17 mouse cellular contexts compared by ENCODE assay signal in genomic region chr9:30949971-30950370, GRCm38 (mm10). TPM values are rescaled to one million over a fixed set of nuclear protein-coding genes. Genes with fewer than 3 reads are reported as not detected.
DNase-seq lines count a peak whose midpoint lies in the region; ATAC-seq and TF ChIP-seq lines count a peak whose summit lies in the region.
"Had no signal": no experiment of that assay in that cellular context is flagged by ENCODE, and none has a peak within 500 bp of the region (broad histone marks: within the 10 kb centered on the region; RNA-seq: fewer than 3 reads in every experiment).

No protein-coding gene starts in this region.

- H3K27me3 ChIP-seq in cerebellum, adult 2 months (ENCODE audit: control insufficient read depth, insufficient read depth, low read length), result no peaks in the 10 kb centered on the region
- peaks cover 2% of the 10 kb centered on the region for H3K27me3 ChIP-seq in hindbrain, embryonic 14.5 days (ENCODE audit: control insufficient read depth, insufficient read depth, low read length)
- H3K27me3 ChIP-seq in hindbrain, embryonic 12.5 days, result peaks cover 18% of the 10 kb centered on the region
- H3K27me3 ChIP-seq in lung, embryonic 16.5 days (ENCODE audit: control insufficient read depth, insufficient read depth, low read depth, low read length), result peaks cover 13% of the 10 kb centered on the region
- peaks cover 8% of the 10 kb centered on the region; the same call in 1 of the 2 replicates for H3K27me3 ChIP-seq in lung, postnatal 0 days (replicated peaks; ENCODE audit: insufficient read depth, low read length)
- peaks cover 7% of the 10 kb centered on the region; the same call in 1 of the 2 replicates for H3K27me3 ChIP-seq in intestine, embryonic 16.5 days (replicated peaks; ENCODE audit: control insufficient read depth, insufficient read depth, low read length)

- no peak for TF ChIP-seq CTCF in cerebellum, adult 2 months (IDR thresholded peaks at IDR 0.05; ENCODE audit: borderline replicate concordance, insufficient read depth, low read depth, low read length)
- no peak for TF ChIP-seq CTCF in lung, postnatal 0 days (IDR thresholded peaks at IDR 0.05)

- no peaks in the 10 kb centered on the region for H3K9me3 ChIP-seq in hindbrain, embryonic 14.5 days (ENCODE audit: control insufficient read depth, low read length)
- H3K9me3 ChIP-seq in hindbrain, embryonic 12.5 days (replicated peaks), result no peaks in the 10 kb centered on the region
- H3K9me3 ChIP-seq in lung, embryonic 16.5 days (ENCODE audit: control insufficient read depth, low read length), result no peaks in the 10 kb centered on the region
- H3K9me3 ChIP-seq in lung, postnatal 0 days (ENCODE audit: low read length), result no peaks in the 10 kb centered on the region
- no peaks in the 10 kb centered on the region for H3K9me3 ChIP-seq in intestine, embryonic 16.5 days (ENCODE audit: control insufficient read depth, low read length)
- H3K9me3 ChIP-seq: embryonic facial prominence, embryonic 15.5 days; forebrain, embryonic 13.5 days; liver, embryonic 12.5 days; midbrain, embryonic 10.5 days; neural tube, embryonic 13.5 days had no signal

- no peak; the same call in 1 of the 2 replicates for TF ChIP-seq EP300 in lung, postnatal 0 days (IDR thresholded peaks at IDR 0.05)

- no peak overlapping the region for H3K4me2 ChIP-seq in hindbrain, embryonic 14.5 days (replicated peaks)
- H3K4me2 ChIP-seq in hindbrain, embryonic 12.5 days (replicated peaks), result no peak overlapping the region
- H3K4me2 ChIP-seq in lung, embryonic 16.5 days (ENCODE audit: low read depth, low read length), result no peak overlapping the region
- H3K4me2 ChIP-seq in lung, postnatal 0 days (replicated peaks; ENCODE audit: low read depth, low read length), result no peak overlapping the region
- no peak overlapping the region for H3K4me2 ChIP-seq in intestine, embryonic 16.5 days (ENCODE audit: low read depth, low read length)
- H3K4me2 ChIP-seq: embryonic facial prominence, embryonic 15.5 days; forebrain, embryonic 13.5 days; liver, embryonic 12.5 days; neural tube, embryonic 13.5 days had no signal

- peak; percentile 8; the same call in 1 of the 2 replicates for ATAC-seq in hindbrain, embryonic 14.5 days (ENCODE audit: low FRiP score)
- ATAC-seq in hindbrain, embryonic 12.5 days (ENCODE audit: low FRiP score), result no peak
- no peak for ATAC-seq in lung, embryonic 16.5 days (ENCODE audit: low read depth)
- ATAC-seq in lung, postnatal 0 days, result no peak
- no peak for ATAC-seq in intestine, embryonic 16.5 days
- ATAC-seq: forebrain, embryonic 13.5 days; liver, embryonic 12.5 days had no signal

- no peaks in the 10 kb centered on the region for H3K36me3 ChIP-seq in hindbrain, embryonic 14.5 days (replicated peaks; ENCODE audit: control insufficient read depth, insufficient read depth)
- no peaks in the 10 kb centered on the region for H3K36me3 ChIP-seq in hindbrain, embryonic 12.5 days
- H3K36me3 ChIP-seq in lung, embryonic 16.5 days (ENCODE audit: control insufficient read depth, insufficient read depth, low read length), result no peaks in the 10 kb centered on the region
- no peaks in the 10 kb centered on the region for H3K36me3 ChIP-seq in lung, postnatal 0 days (ENCODE audit: insufficient read depth, low read length)
- no peaks in the 10 kb centered on the region for H3K36me3 ChIP-seq in intestine, embryonic 16.5 days (ENCODE audit: control insufficient read depth, insufficient read depth, low read length)
- H3K36me3 ChIP-seq: embryonic facial prominence, embryonic 15.5 days; liver, embryonic 12.5 days; midbrain, embryonic 10.5 days; neural tube, embryonic 13.5 days had no signal

- no peak overlapping the region for H3K9ac ChIP-seq in hindbrain, embryonic 14.5 days
- H3K9ac ChIP-seq in hindbrain, embryonic 12.5 days, result no peak overlapping the region
- H3K9ac ChIP-seq in lung, embryonic 16.5 days (ENCODE audit: low read length), result no peak overlapping the region
- H3K9ac ChIP-seq in lung, postnatal 0 days (replicated peaks; ENCODE audit: low read depth), result no peak overlapping the region
- no peak overlapping the region for H3K9ac ChIP-seq in intestine, embryonic 16.5 days (ENCODE audit: low read depth, low read length)
- H3K9ac ChIP-seq: embryonic facial prominence, embryonic 15.5 days; forebrain, embryonic 13.5 days; liver, embryonic 12.5 days; neural tube, embryonic 13.5 days had no signal

- H3K27ac ChIP-seq in cerebellum, adult 2 months (ENCODE audit: insufficient read depth, low read length), result no peak overlapping the region
- H3K27ac ChIP-seq in hindbrain, embryonic 14.5 days, result no peak overlapping the region
- no peak overlapping the region for H3K27ac ChIP-seq in hindbrain, embryonic 12.5 days
- peak overlapping the region; percentile 31; the same call in 1 of the 2 replicates for H3K27ac ChIP-seq in lung, embryonic 16.5 days (ENCODE audit: low read length)
- no peak overlapping the region for H3K27ac ChIP-seq in lung, postnatal 0 days (ENCODE audit: low read length)
- H3K27ac ChIP-seq in intestine, embryonic 16.5 days (ENCODE audit: low read length), result peak overlapping the region; percentile 44; the same call in 1 of the 2 replicates
- H3K27ac ChIP-seq: embryonic facial prominence, embryonic 15.5 days; forebrain, embryonic 13.5 days; gastrocnemius, adult 2 months; liver, embryonic 12.5 days; midbrain, embryonic 10.5 days; neural tube, embryonic 13.5 days had no signal

- no peak for TF ChIP-seq POLR2A in cerebellum, adult 2 months (IDR thresholded peaks at IDR 0.05; ENCODE audit: borderline replicate concordance, insufficient read depth, low read length)

- 46% methylated on average over 4 of the region's 4 CpGs for WGBS in cerebellum, adult 2 months
- WGBS in hindbrain, embryonic 14.5 days, result 79% methylated on average over 4 of the region's 4 CpGs
- WGBS in hindbrain, embryonic 12.5 days, result 83% methylated on average over 4 of the region's 4 CpGs
- WGBS in lung, embryonic 16.5 days, result 60% methylated on average over 4 of the region's 4 CpGs
- WGBS in lung, postnatal 0 days, result 51% methylated on average over 4 of the region's 4 CpGs
- WGBS in intestine, embryonic 16.5 days, result 69% methylated on average over 4 of the region's 4 CpGs

- H3K4me3 ChIP-seq in cerebellum, adult 2 months (replicated peaks; ENCODE audit: insufficient read depth, low read depth, low read length), result no peak overlapping the region
- H3K4me3 ChIP-seq in hindbrain, embryonic 14.5 days (replicated peaks; ENCODE audit: low read length), result no peak overlapping the region
- no peak overlapping the region for H3K4me3 ChIP-seq in hindbrain, embryonic 12.5 days
- H3K4me3 ChIP-seq in lung, embryonic 16.5 days (ENCODE audit: low read length), result no peak overlapping the region
- H3K4me3 ChIP-seq in lung, postnatal 0 days (ENCODE audit: low read depth, low read length), result no peak overlapping the region
- no peak overlapping the region for H3K4me3 ChIP-seq in intestine, embryonic 16.5 days (ENCODE audit: low read length)
- H3K4me3 ChIP-seq: embryonic facial prominence, embryonic 15.5 days; forebrain, embryonic 13.5 days; gastrocnemius, adult 2 months; liver, embryonic 12.5 days; midbrain, embryonic 10.5 days; neural tube, embryonic 13.5 days had no signal

- DNase-seq in cerebellum, postnatal 10 days, result peak; percentile 69
- no peak for DNase-seq in cerebellum, adult 2 months
- no peak for DNase-seq in hindbrain, embryonic 14.5 days (ENCODE audit: low spot score)
- no peak for DNase-seq in lung, postnatal 0 days (ENCODE audit: low spot score)
- DNase-seq: B cell, adult 2 months; cerebellum, adult 8-10 months; gastrocnemius, adult 2 months; spleen, adult 18-20 months; thymus, adult 18-20 months had no signal

- peaks cover 5% of the 10 kb centered on the region; the same call in 1 of the 2 replicates for H3K4me1 ChIP-seq in cerebellum, adult 2 months (ENCODE audit: control insufficient read depth, insufficient read depth, low read length)
- H3K4me1 ChIP-seq in hindbrain, embryonic 14.5 days (replicated peaks; ENCODE audit: control insufficient read depth, insufficient read depth, low read length), result 0 out of 2 replicates have a peak, but pooled peaks cover 4% of the 10 kb centered on the region
- H3K4me1 ChIP-seq in hindbrain, embryonic 12.5 days, result peaks cover 3% of the 10 kb centered on the region; the same call in 1 of the 2 replicates
- peaks cover 12% of the 10 kb centered on the region for H3K4me1 ChIP-seq in lung, embryonic 16.5 days (replicated peaks; ENCODE audit: control insufficient read depth, insufficient read depth, low read length)
- H3K4me1 ChIP-seq in lung, postnatal 0 days (ENCODE audit: insufficient read depth, low read depth, low read length), result no peaks in the 10 kb centered on the region
- peaks cover 17% of the 10 kb centered on the region; the same call in 1 of the 2 replicates for H3K4me1 ChIP-seq in intestine, embryonic 16.5 days (ENCODE audit: control insufficient read depth, insufficient read depth, low read length)
- H3K4me1 ChIP-seq: forebrain, embryonic 13.5 days; liver, embryonic 12.5 days; midbrain, embryonic 10.5 days had no signal

RNA-seq across cellular contexts. Expression of gene Adamts8, which starts 7.6 kb away (rescaled TPM):
- polyA plus RNA-seq in cerebellum, adult 2 months (2012; rRNA removed), result 1.1 and 1.4 TPM in 2 replicates
- polyA plus RNA-seq in hindbrain, embryonic 14.5 days (2014; fragmentation: Nextera tagmentation; extraction: Ambion mirVana), result 2.0 and 3.0 TPM in 2 replicates
- polyA plus RNA-seq in hindbrain, embryonic 12.5 days (2016; fragmentation: Nextera tagmentation; extraction: Ambion mirVana), result 1.5 and 1.6 TPM in 2 replicates
- polyA plus RNA-seq in lung, embryonic 16.5 days (2015; fragmentation: Nextera tagmentation; extraction: Ambion mirVana), result 3.3 and 3.8 TPM in 2 replicates
- polyA plus RNA-seq in lung, postnatal 0 days (2015; fragmentation: Nextera tagmentation; extraction: Ambion mirVana), result 10.5 and 10.7 TPM in 2 replicates
- 6.8 and 7.9 TPM in 2 replicates for polyA plus RNA-seq in intestine, embryonic 16.5 days (2015; fragmentation: Nextera tagmentation; extraction: Ambion mirVana)

RNA-seq across cellular contexts. Expression of gene Adamts15, which starts 27.7 kb away (rescaled TPM):
- polyA plus RNA-seq in cerebellum, adult 2 months (2012; rRNA removed), result 5.6 and 6.4 TPM in 2 replicates
- 4.6 and 4.8 TPM in 2 replicates for polyA plus RNA-seq in hindbrain, embryonic 14.5 days (2014; fragmentation: Nextera tagmentation; extraction: Ambion mirVana)
- 9.6 and 15.2 TPM in 2 replicates for polyA plus RNA-seq in hindbrain, embryonic 12.5 days (2016; fragmentation: Nextera tagmentation; extraction: Ambion mirVana)
- 7.1 and 7.2 TPM in 2 replicates for polyA plus RNA-seq in lung, embryonic 16.5 days (2015; fragmentation: Nextera tagmentation; extraction: Ambion mirVana)
- polyA plus RNA-seq in lung, postnatal 0 days (2015; fragmentation: Nextera tagmentation; extraction: Ambion mirVana), result 8.7 and 10.2 TPM in 2 replicates
- polyA plus RNA-seq in intestine, embryonic 16.5 days (2015; fragmentation: Nextera tagmentation; extraction: Ambion mirVana), result 3.8 TPM in 2 replicates

Comparison
In these comparisons a context has a peak if more than half of its experiments do, and no peak if none do; other contexts are left out.
1. DNase-seq: peak in cerebellum, postnatal 10 days (2 of 2); none in cerebellum, adult 2 months (0 of 2), hindbrain, embryonic 14.5 days (single experiment) and lung, postnatal 0 days (single experiment).
2. H3K27ac ChIP-seq: peak in lung, embryonic 16.5 days (single experiment) and intestine, embryonic 16.5 days (single experiment); none in cerebellum, adult 2 months (single experiment), hindbrain, embryonic 14.5 days (single experiment), hindbrain, embryonic 12.5 days (single experiment) and lung, postnatal 0 days (single experiment).